Mouse (Mus musculus): ENCODE data around the gene Gm20814.
"Not testable (repeated sequence)": the region's sequence is repeated elsewhere in the genome, so short reads cannot be mapped to it uniquely, and the experiment has no call there.

Gene Gm20814

DNA sequence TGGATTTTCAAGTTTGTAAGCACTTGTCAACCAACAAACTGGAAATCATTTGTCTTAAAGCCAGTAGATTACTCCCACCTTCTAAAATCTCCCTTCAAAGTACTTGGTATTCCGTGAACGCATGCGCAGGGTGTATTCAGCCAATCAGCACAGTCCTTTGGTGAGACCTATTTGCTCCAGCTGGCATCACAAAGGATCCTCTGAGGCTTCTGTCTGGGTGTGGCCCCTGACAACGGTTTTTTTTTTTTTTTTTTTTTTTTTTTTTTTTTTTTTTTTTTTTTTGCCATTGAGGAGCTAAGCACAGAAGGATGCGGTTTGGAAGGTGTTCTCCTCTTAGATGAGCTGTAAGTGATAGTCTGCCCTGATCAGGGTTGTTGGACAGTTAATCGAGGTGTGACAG, at the start of gene Gm20814:
Gm20814 (plus strand) TSS at position 301 of the 400 bp plus-strand sequence.
- not testable (repeated sequence) for DNase-seq
